Comparison of ENCODE assay signal across 15 mouse cellular contexts in the genomic region with DNA sequence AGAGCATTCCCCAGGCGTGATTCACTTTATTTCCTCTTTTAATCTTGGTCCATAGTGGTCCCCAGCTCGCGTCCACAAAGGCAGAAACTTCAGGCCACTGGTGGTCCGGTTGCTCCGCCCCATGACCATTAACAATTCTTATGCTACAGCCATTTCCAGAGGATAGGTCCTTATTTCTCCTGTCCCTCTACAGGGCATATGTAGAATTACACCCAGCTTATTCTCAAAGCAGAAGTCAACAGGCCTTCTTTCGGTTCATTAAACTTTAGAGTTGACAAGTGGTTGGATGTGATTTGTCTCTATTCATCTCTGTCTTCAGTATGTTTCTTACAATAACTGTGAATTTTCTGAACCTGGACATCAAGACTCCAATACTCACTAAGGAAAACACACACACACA.
DNase-seq lines count a peak whose midpoint lies in the region; ATAC-seq and TF ChIP-seq lines count a peak whose summit lies in the region.
"Had no signal": no experiment of that assay in that cellular context is flagged by ENCODE, and none has a peak within 500 bp of the region (broad histone marks: within the 10 kb centered on the region; RNA-seq: fewer than 3 reads in every experiment).

No protein-coding gene starts in this region.

- H3K36me3 ChIP-seq in hindbrain, postnatal 0 days (ENCODE audit: insufficient read depth, low read length) = no peaks in the 10 kb centered on the region
- H3K36me3 ChIP-seq in hindbrain, embryonic 14.5 days (replicated peaks; ENCODE audit: control insufficient read depth, insufficient read depth) = no peaks in the 10 kb centered on the region
- H3K36me3 ChIP-seq in lung, postnatal 0 days (ENCODE audit: insufficient read depth, low read length) = no peaks in the 10 kb centered on the region
- H3K36me3 ChIP-seq in stomach, postnatal 0 days (ENCODE audit: control insufficient read depth, insufficient read depth, low read length) = no peaks in the 10 kb centered on the region
- H3K36me3 ChIP-seq: heart, embryonic 15.5 days; hindbrain, embryonic 10.5 days; lung, embryonic 15.5 days; midbrain, embryonic 15.5 days had no signal

- no peak overlapping the region for H3K27ac ChIP-seq in hindbrain, postnatal 0 days
- no peak overlapping the region for H3K27ac ChIP-seq in hindbrain, embryonic 14.5 days
- H3K27ac ChIP-seq in lung, postnatal 0 days (ENCODE audit: low read length) = no peak overlapping the region
- no peak overlapping the region for H3K27ac ChIP-seq in stomach, postnatal 0 days (replicated peaks)
- H3K27ac ChIP-seq: forebrain, embryonic 13.5 days; heart, embryonic 15.5 days; hindbrain, embryonic 10.5 days; lung, embryonic 15.5 days; midbrain, embryonic 15.5 days had no signal

- TF ChIP-seq EP300 in lung, postnatal 0 days (IDR thresholded peaks at IDR 0.05) = no peak
- TF ChIP-seq EP300 in stomach, postnatal 0 days (optimal IDR thresholded peaks at IDR 0.05) = no peak

- no peak for DNase-seq in hindbrain, postnatal 0 days (ENCODE audit: low spot score)
- DNase-seq in hindbrain, embryonic 14.5 days (ENCODE audit: low spot score) = no peak
- no peak for DNase-seq in lung, postnatal 0 days (ENCODE audit: low spot score)
- no peak for DNase-seq in lung, adult 18-20 months
- DNase-seq in NIH3T3 (ENCODE audit: low read depth) = peak; percentile 2
- DNase-seq in stomach, postnatal 0 days (ENCODE audit: low spot score) = no peak
- DNase-seq in right cerebral cortex, postnatal 4 days = no peak
- no peak for DNase-seq in adrenal gland, postnatal 36 days

- H3K27me3 ChIP-seq in hindbrain, postnatal 0 days (ENCODE audit: insufficient read depth, low read length) = no peaks in the 10 kb centered on the region
- H3K27me3 ChIP-seq in hindbrain, embryonic 14.5 days (ENCODE audit: control insufficient read depth, insufficient read depth, low read length) = no peaks in the 10 kb centered on the region
- no peaks in the 10 kb centered on the region for H3K27me3 ChIP-seq in lung, postnatal 0 days (replicated peaks; ENCODE audit: insufficient read depth, low read length)
- H3K27me3 ChIP-seq in stomach, postnatal 0 days (ENCODE audit: control insufficient read depth, insufficient read depth, low read length) = no peaks in the 10 kb centered on the region
- H3K27me3 ChIP-seq: forebrain, embryonic 13.5 days; heart, embryonic 15.5 days; lung, embryonic 15.5 days; midbrain, embryonic 15.5 days had no signal

- peak; percentile 42 for TF ChIP-seq CTCF in hindbrain, postnatal 0 days (IDR thresholded peaks at IDR 0.05; ENCODE audit: low read depth)
- peak; percentile 35 for TF ChIP-seq CTCF in lung, postnatal 0 days (IDR thresholded peaks at IDR 0.05)
- TF ChIP-seq CTCF in stomach, postnatal 0 days (IDR thresholded peaks at IDR 0.05; ENCODE audit: low read depth) = peak; percentile 57

- WGBS in hindbrain, postnatal 0 days = 90% methylated on average over 6 of the region's 6 CpGs
- WGBS in hindbrain, embryonic 14.5 days = 87% methylated on average over 6 of the region's 6 CpGs
- 78% methylated on average over 6 of the region's 6 CpGs for WGBS in lung, postnatal 0 days
- 84% methylated on average over 6 of the region's 6 CpGs for WGBS in stomach, postnatal 0 days

- no peaks in the 10 kb centered on the region for H3K4me1 ChIP-seq in hindbrain, postnatal 0 days (ENCODE audit: insufficient read depth, low read length)
- H3K4me1 ChIP-seq in hindbrain, embryonic 14.5 days (replicated peaks; ENCODE audit: control insufficient read depth, insufficient read depth, low read length) = no peaks in the 10 kb centered on the region
- H3K4me1 ChIP-seq in lung, postnatal 0 days (ENCODE audit: insufficient read depth, low read depth, low read length) = no peaks in the 10 kb centered on the region
- no peaks in the 10 kb centered on the region for H3K4me1 ChIP-seq in stomach, postnatal 0 days (replicated peaks; ENCODE audit: control insufficient read depth, insufficient read depth)
- H3K4me1 ChIP-seq: forebrain, embryonic 13.5 days; heart, embryonic 15.5 days; hindbrain, embryonic 10.5 days; lung, embryonic 15.5 days; midbrain, embryonic 15.5 days had no signal

- no peak overlapping the region for H3K4me2 ChIP-seq in hindbrain, postnatal 0 days (ENCODE audit: low read depth, low read length)
- H3K4me2 ChIP-seq in hindbrain, embryonic 14.5 days (replicated peaks) = no peak overlapping the region
- no peak overlapping the region for H3K4me2 ChIP-seq in lung, postnatal 0 days (replicated peaks; ENCODE audit: low read depth, low read length)
- no peak overlapping the region for H3K4me2 ChIP-seq in stomach, postnatal 0 days (replicated peaks; ENCODE audit: low read depth)
- H3K4me2 ChIP-seq: forebrain, embryonic 13.5 days; heart, embryonic 15.5 days; lung, embryonic 15.5 days; midbrain, embryonic 15.5 days had no signal

- H3K9me3 ChIP-seq in hindbrain, postnatal 0 days (ENCODE audit: low read length) = no peaks in the 10 kb centered on the region
- H3K9me3 ChIP-seq in hindbrain, embryonic 14.5 days (ENCODE audit: control insufficient read depth, low read length) = no peaks in the 10 kb centered on the region
- no peaks in the 10 kb centered on the region for H3K9me3 ChIP-seq in lung, postnatal 0 days (ENCODE audit: low read length)
- no peaks in the 10 kb centered on the region for H3K9me3 ChIP-seq in stomach, postnatal 0 days (ENCODE audit: control insufficient read depth, low read length)
- H3K9me3 ChIP-seq: forebrain, embryonic 13.5 days; heart, embryonic 15.5 days; hindbrain, embryonic 10.5 days; lung, embryonic 15.5 days; midbrain, embryonic 15.5 days had no signal

- no peak overlapping the region for H3K4me3 ChIP-seq in hindbrain, postnatal 0 days (ENCODE audit: low read length)
- no peak overlapping the region for H3K4me3 ChIP-seq in hindbrain, embryonic 14.5 days (replicated peaks; ENCODE audit: low read length)
- H3K4me3 ChIP-seq in lung, postnatal 0 days (ENCODE audit: low read depth, low read length) = no peak overlapping the region
- no peak overlapping the region for H3K4me3 ChIP-seq in stomach, postnatal 0 days (ENCODE audit: low read depth, low read length)
- H3K4me3 ChIP-seq: forebrain, embryonic 13.5 days; heart, embryonic 15.5 days; hindbrain, embryonic 10.5 days; lung, embryonic 15.5 days; midbrain, embryonic 15.5 days had no signal

- no peak for ATAC-seq in hindbrain, postnatal 0 days
- no peak for ATAC-seq in hindbrain, embryonic 14.5 days (ENCODE audit: low FRiP score)
- ATAC-seq in lung, postnatal 0 days = no peak
- ATAC-seq in stomach, postnatal 0 days (ENCODE audit: low FRiP score, low TSS enrichment) = no peak
- ATAC-seq: CD4-positive, CD25-positive, alpha-beta regulatory T cell, adult 4 months; forebrain, embryonic 13.5 days; inflammation-experienced regulatory T-cells, adult 6 months; midbrain, embryonic 15.5 days had no signal

- H3K9ac ChIP-seq in hindbrain, postnatal 0 days (replicated peaks; ENCODE audit: low read length) = no peak overlapping the region
- H3K9ac ChIP-seq in hindbrain, embryonic 14.5 days = no peak overlapping the region
- no peak overlapping the region for H3K9ac ChIP-seq in lung, postnatal 0 days (replicated peaks; ENCODE audit: low read depth)
- H3K9ac ChIP-seq in stomach, postnatal 0 days (ENCODE audit: low read length) = no peak overlapping the region
- H3K9ac ChIP-seq: forebrain, embryonic 13.5 days; heart, embryonic 15.5 days; lung, embryonic 15.5 days; midbrain, embryonic 15.5 days had no signal
